Mouse (Mus musculus): ENCODE measurements around the gene Ttc26.

DNA sequence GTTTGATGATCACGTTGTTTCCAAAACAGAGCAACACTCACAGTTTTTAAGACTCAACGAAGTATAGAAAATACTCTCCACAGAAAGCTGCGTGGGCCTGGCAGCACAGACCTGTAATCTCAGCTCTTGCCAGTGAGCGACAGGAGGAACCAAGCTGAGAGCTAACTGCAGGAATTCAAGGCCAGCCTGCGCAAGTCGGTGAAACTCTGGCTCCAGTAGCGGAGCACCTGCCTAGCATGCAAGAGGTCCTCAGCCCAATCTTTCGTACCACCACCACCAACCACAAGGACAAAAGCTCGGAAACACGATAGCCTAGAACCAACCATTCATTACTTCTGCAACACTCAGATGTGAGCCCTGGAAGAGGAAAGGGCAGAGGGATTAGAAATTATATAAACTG lies 28.8 kb upstream of the Ttc26 start:
- TF ChIP-seq CTCF (IDR thresholded peaks at IDR 0.05; ENCODE audit: low read depth) (no peak), EP300 (IDR thresholded peaks at IDR 0.05; ENCODE audit: low read depth) (no peak)

Data from heart, postnatal 0 days (tissue).